Mouse (Mus musculus) monocyte, adult 5-6 weeks (primary cell): Measurements from ENCODE around the gene Tmem210. TPM values are rescaled to one million over a fixed set of nuclear protein-coding genes. Genes with fewer than 3 reads are reported as not detected.
"Not testable (repeated sequence)": the region's sequence is repeated elsewhere in the genome, so short reads cannot be mapped to it uniquely, and the experiment has no call there.

ENCODE experiments used
- ATAC-seq: fragments of 153-309, 156-312 bp; replicated peaks from 2 replicates; pipeline ENCODE4 v1.8.0; 2017; ENCODE audit warnings: mild to moderate bottlenecking; ENCODE audit not compliant: low TSS enrichment, insufficient number of reproducible peaks, severe bottlenecking, poor library complexity, low FRiP score
- total RNA-seq: library from RNA; stranded (forward); fragments of 200-1000, 200-491, 200-594 nt; gene quantifications from 3 replicates; pipeline ENCODE4 v1.2.3, GENCODE M21; 2017

Tmem210 gene
- not detected in 3 replicates for total RNA-seq

GRCm38 (mm10) chr2:25287927-25288649, at the start of gene Tmem210:
Tmem210 (plus strand) TSS chr2:25288145.
- ATAC-seq, result no peak

GRCm38 (mm10) chr2:25239766-25240165, 48.2 kb upstream of the Tmem210 start:
- ATAC-seq, result no peak

- ATAC-seq, result no peak
These were observed 47.6 kb upstream of the Tmem210 start for GRCm38 (mm10) chr2:25240310-25240709.

- ATAC-seq, result peak; percentile 45; the same call in 1 of the 2 replicates
These were observed 47.1 kb upstream of the Tmem210 start for GRCm38 (mm10) chr2:25240723-25241437.

GRCm38 (mm10) chr2:25241438-25241775, 46.5 kb upstream of the Tmem210 start:
- ATAC-seq, result no peak

GRCm38 (mm10) chr2:25242101-25242506, 45.8 kb upstream of the Tmem210 start, which contains the start of the genes Rnf208 and Cysrt1:
Rnf208 (plus strand) TSS chr2:25242255.
Cysrt1 (minus strand) TSS chr2:25242452.
- no peak for ATAC-seq

GRCm38 (mm10) chr2:25243342-25243741, 44.6 kb upstream of the Tmem210 start:
- ATAC-seq, result no peak

GRCm38 (mm10) chr2:25244144-25244543, 43.8 kb upstream of the Tmem210 start:
- ATAC-seq, result no peak

- ATAC-seq, result no peak
These were observed 41.5 kb upstream of the Tmem210 start, which contains the start of gene AL732309.1 for GRCm38 (mm10) chr2:25246183-25247072. AL732309.1 (minus strand) TSS chr2:25246863.

GRCm38 (mm10) chr2:25252331-25252730, 35.6 kb upstream of the Tmem210 start:
- no peak for ATAC-seq

- peak; percentile 96 for ATAC-seq
These were observed 32.6 kb upstream of the Tmem210 start, which contains the start of gene Tmem203 for GRCm38 (mm10) chr2:25255284-25255779. Tmem203 (plus strand) TSS chr2:25255439.

GRCm38 (mm10) chr2:25256443-25257109, 31.4 kb upstream of the Tmem210 start:
- ATAC-seq, result not testable (repeated sequence)

GRCm38 (mm10) chr2:25257250-25257649, 30.7 kb upstream of the Tmem210 start:
- not testable (repeated sequence) for ATAC-seq

- no peak for ATAC-seq
These were observed 29.1 kb upstream of the Tmem210 start for GRCm38 (mm10) chr2:25258887-25259286.

- ATAC-seq, result no peak
These were observed 26.1 kb upstream of the Tmem210 start for GRCm38 (mm10) chr2:25261870-25262269.

- peak; percentile 98 for ATAC-seq
These were observed 25.6 kb upstream of the Tmem210 start, which contains the start of gene Tprn for GRCm38 (mm10) chr2:25262291-25262767. Tprn (plus strand) TSS chr2:25262618.

GRCm38 (mm10) chr2:25262795-25263622, 24.9 kb upstream of the Tmem210 start:
- ATAC-seq, result no peak
